Mouse (Mus musculus) embryonic facial prominence, embryonic 15.5 days (tissue): ENCODE measurements around the gene Cdk5rap1. TPM values are rescaled to one million over a fixed set of nuclear protein-coding genes. Genes with fewer than 3 reads are reported as not detected.
"Not testable (repeated sequence)": the region's sequence is repeated elsewhere in the genome, so short reads cannot be mapped to it uniquely, and the experiment has no call there.

Experiments
- ATAC-seq: fragments of 200-750 bp; cut with Nextera tagmentation; 2 replicates; pipeline ENCODE4 v1.8.0; 2017; ENCODE audit warnings: low read depth, moderate TSS enrichment; ENCODE audit not compliant: insufficient number of reproducible peaks, low FRiP score, low TSS enrichment
- H3K27ac ChIP-seq: fragments of 300-500 bp; sonication (generic); replicated peaks from 2 replicates; pipeline ENCODE4 v1.5.1; 2015; ENCODE audit warnings: mild to moderate bottlenecking, inconsistent platforms
- H3K27me3 ChIP-seq: fragments of 300-500 bp; sonication (generic); 2 replicates; pipeline ENCODE4 v1.6.1; 2015; ENCODE audit warnings: inconsistent platforms
- H3K36me3 ChIP-seq: fragments of 300-500 bp; sonication (generic); 2 replicates; pipeline ENCODE4 v1.6.1; 2015; ENCODE audit warnings: mild to moderate bottlenecking, inconsistent platforms
- H3K4me1 ChIP-seq: fragments of 300-500 bp; sonication (generic); 2 replicates; pipeline ENCODE4 v1.6.1; 2015; ENCODE audit warnings: inconsistent platforms
- H3K4me2 ChIP-seq: fragments of 300-500 bp; sonication (generic); replicated peaks from 2 replicates; pipeline ENCODE4 v1.6.1; 2015; ENCODE audit warnings: mild to moderate bottlenecking, inconsistent platforms
- H3K4me3 ChIP-seq: fragments of 300-500 bp; sonication (generic); replicated peaks from 2 replicates; pipeline ENCODE4 v1.5.1; 2015; ENCODE audit warnings: mild to moderate bottlenecking, inconsistent platforms
- H3K9ac ChIP-seq: fragments of 300-500 bp; sonication (generic); 2 replicates; pipeline ENCODE4 v1.6.1; 2015; ENCODE audit warnings: inconsistent platforms
- H3K9me3 ChIP-seq: fragments of 300-500 bp; sonication (generic); replicated peaks from 2 replicates; pipeline ENCODE4 v1.6.1; 2016; ENCODE audit warnings: inconsistent platforms
- WGBS: fragments of 180-500 bp; shearing (Covaris S2); methylation state at CpG from one replicate; pipeline ENCODE4 v1.1.7; 2015; 5-methylcytosine and 5-hydroxymethylcytosine counted together
- polyA plus RNA-seq: library from polyadenylated mRNA; unstranded; fragments of >200 nt; fragmentation: Nextera tagmentation; extraction: Ambion mirVana; gene quantifications from 2 replicates; pipeline ENCODE4 v1.2.1, GENCODE M21; 2015

Gene Cdk5rap1
- polyA plus RNA-seq, 1 experiment from 2014 or later, result 21.1 TPM

DNA sequence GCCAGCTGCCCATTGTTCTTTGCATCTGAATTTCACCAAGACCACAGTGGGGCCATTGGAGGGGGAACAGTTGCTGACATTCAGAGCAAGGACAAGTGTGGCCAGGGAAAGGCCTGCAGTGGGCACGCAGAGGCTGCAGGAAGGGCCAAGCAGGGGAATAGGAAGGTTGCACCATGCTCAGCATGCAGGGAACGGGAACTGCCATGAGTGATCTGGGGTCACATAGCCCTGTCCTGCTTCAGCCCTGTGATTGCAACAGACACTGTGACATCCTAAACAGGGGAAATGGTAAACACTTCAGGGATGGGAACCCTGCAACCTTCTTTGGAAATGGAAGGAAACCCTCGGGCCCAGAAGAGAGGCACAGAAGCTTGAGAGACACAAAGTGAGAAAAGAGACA is 68.2 kb downstream of the Cdk5rap1 start:
- H3K36me3 ChIP-seq, ATAC-seq, H3K4me1 ChIP-seq, H3K4me2 ChIP-seq, H3K27me3 ChIP-seq, H3K4me3 ChIP-seq, H3K9me3 ChIP-seq, H3K27ac ChIP-seq, H3K9ac ChIP-seq: not testable (repeated sequence)
- WGBS, result 70% methylated on average over 1 of the region's 3 CpGs

DNA sequence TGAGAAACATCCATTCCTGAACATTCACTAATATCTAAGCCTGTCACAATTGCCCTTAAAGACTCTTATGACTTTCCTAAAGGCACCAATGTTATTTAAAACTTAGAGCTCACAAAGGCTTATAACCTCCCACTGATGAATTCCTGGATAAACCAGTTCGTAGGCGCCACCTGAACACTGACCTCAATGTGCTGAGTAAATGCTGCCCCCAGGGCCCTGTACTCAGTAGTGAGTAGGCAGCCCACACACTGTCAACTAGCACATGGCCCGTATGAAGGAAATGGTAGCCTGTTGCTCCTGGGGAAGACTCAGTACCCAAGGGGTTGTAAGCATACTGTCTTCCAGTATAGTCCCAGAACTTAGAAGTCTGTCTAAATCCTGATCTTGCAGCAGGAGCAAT is 71.0 kb downstream of the Cdk5rap1 start:
- no peaks in the 10 kb centered on the region for H3K4me1 ChIP-seq
- no peak overlapping the region for H3K27ac ChIP-seq
- no peaks in the 10 kb centered on the region for H3K36me3 ChIP-seq
- no peaks in the 10 kb centered on the region for H3K27me3 ChIP-seq
- no peak overlapping the region for H3K9ac ChIP-seq
- H3K9me3 ChIP-seq, result no peaks in the 10 kb centered on the region
- no peak overlapping the region for H3K4me3 ChIP-seq
- no peak overlapping the region for H3K4me2 ChIP-seq
- WGBS, result 62% methylated on average over 3 of the region's 3 CpGs
- no peak for ATAC-seq

DNA sequence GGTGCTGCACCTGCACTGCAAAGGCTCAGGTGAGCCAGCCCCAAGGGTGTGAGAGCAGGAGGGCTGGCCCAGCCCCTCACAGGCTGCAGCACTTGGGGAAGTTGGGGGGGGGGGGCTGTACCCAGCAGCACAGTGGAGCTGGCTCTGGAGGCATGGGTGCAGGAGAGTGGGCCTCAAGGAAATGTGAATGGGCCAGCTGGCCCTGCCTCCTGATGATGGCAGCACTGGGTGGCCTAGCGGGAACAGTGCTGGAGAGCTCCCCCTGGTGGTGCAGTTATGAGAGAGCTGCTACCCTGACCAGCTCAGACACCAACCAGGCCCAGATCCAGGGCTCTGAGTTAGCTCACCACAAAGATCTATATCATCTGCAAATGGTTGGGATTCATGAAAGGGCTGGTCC is 72.3 kb downstream of the Cdk5rap1 start:
- 0% methylated on average over 1 of the region's 1 CpGs for WGBS
- no peak for ATAC-seq

DNA sequence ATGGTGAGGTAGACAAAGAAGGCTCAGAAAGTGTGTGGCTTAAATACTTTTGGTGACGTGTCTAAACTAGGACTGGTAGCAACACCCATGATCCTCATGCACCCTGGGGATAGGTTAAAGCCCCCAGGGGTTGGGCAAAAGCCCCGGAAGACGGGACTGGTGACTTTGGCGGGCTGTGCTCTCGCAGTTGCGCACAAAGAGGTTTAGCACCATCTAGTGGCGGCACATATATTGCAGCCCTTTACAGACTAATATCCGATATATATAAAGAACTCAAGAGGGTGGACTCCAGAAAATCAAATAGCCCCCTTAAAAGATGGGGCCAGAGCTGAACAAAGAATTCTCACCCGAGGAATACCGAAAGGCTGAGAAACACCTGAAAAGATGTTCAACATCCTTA is 78.1 kb downstream of the Cdk5rap1 start:
- ATAC-seq, H3K36me3 ChIP-seq, H3K27ac ChIP-seq, H3K9me3 ChIP-seq, H3K27me3 ChIP-seq, H3K4me3 ChIP-seq, H3K9ac ChIP-seq, H3K4me2 ChIP-seq, H3K4me1 ChIP-seq: not testable (repeated sequence)
- WGBS, result 2% methylated on average over 10 of the region's 10 CpGs

More for the DNA sequence above, 72.3 kb downstream of the Cdk5rap1 start:
- no peak overlapping the region for H3K4me3 ChIP-seq
- no peaks in the 10 kb centered on the region for H3K9me3 ChIP-seq
- no peak overlapping the region for H3K9ac ChIP-seq
- H3K4me2 ChIP-seq, result no peak overlapping the region
- H3K27ac ChIP-seq, result no peak overlapping the region
- no peaks in the 10 kb centered on the region for H3K36me3 ChIP-seq
- no peaks in the 10 kb centered on the region for H3K27me3 ChIP-seq
- H3K4me1 ChIP-seq, result no peaks in the 10 kb centered on the region

DNA sequence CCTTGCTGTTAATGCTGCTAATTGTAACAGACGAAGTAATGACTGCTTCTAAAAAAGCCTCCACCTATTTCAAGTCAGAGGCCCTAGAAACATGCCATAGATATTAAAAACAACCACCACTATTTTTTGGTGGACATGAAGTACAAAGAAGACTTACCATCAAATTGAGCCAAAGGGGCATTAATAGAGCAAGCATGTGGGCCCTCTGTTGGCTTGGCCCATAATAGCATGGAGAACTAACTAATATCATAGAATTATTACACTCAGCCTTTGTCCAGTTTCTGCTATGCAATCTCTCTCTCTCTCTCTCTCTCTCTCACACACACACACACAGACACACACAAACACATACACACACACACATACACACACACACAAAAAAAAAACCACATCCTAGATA is 80.0 kb downstream of the Cdk5rap1 start:
- Histone ChIP-seq H3K27ac (no peak overlapping the region), H3K27me3 (no peaks in the 10 kb centered on the region), H3K9ac (no peak overlapping the region), H3K4me3 (no peak overlapping the region), H3K9me3 (no peaks in the 10 kb centered on the region), H3K4me1 (no peaks in the 10 kb centered on the region), H3K4me2 (no peak overlapping the region), H3K36me3 (no peaks in the 10 kb centered on the region)
- 73% methylated on average over 1 of the region's 1 CpGs for WGBS
- no peak for ATAC-seq

DNA sequence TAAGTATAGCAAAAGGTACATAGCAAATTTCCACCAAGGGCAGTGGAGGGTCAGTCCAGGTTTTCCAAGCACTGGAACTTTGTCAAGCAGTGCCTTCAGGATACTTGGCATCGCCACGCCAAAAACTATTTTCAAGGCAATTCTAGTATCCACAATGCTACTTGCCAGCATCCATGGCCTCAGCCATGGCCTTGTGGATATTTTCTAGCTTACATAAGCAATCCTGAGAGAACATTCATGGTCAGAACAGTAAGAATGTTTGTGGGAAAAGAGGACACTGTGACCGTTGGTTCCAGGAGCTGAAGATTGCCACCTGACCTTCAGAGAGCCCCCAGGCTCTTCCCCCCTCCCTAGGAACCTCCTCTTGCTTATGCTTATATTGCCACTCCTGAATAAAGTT is 80.9 kb downstream of the Cdk5rap1 start:
- WGBS, result 88% methylated on average over 3 of the region's 3 CpGs

More for the DNA sequence above, 80.9 kb downstream of the Cdk5rap1 start:
- not testable (repeated sequence) for H3K27me3 ChIP-seq, H3K36me3 ChIP-seq, H3K27ac ChIP-seq, H3K4me1 ChIP-seq, H3K4me3 ChIP-seq, H3K9me3 ChIP-seq, H3K9ac ChIP-seq, ATAC-seq, H3K4me2 ChIP-seq

Other genes with a start within 250 kb of the Cdk5rap1 start
- not detected in 2 replicates for gene Bpifa3, start 242.7 kb downstream of the Cdk5rap1 start, polyA plus RNA-seq
- 209 and 581 TPM in 2 replicates for gene Bpifa1, start 230.1 kb downstream of the Cdk5rap1 start, polyA plus RNA-seq
- not detected in 2 replicates for gene Bpifa5, start 210.4 kb downstream of the Cdk5rap1 start, polyA plus RNA-seq
- 0.18 and 0.43 TPM in 2 replicates for gene Bpifb1, start 182.2 kb downstream of the Cdk5rap1 start, polyA plus RNA-seq
- 0.96 and 1.2 TPM in 2 replicates for gene Bpifb5, start 149.3 kb downstream of the Cdk5rap1 start, polyA plus RNA-seq
- not detected in 2 replicates for gene Bpifb9a, start 115.2 kb downstream of the Cdk5rap1 start, polyA plus RNA-seq
- 1.2 TPM in 2 replicates for gene Bpifb9b, start 65.8 kb downstream of the Cdk5rap1 start, polyA plus RNA-seq
- gene Snta1, start 35.1 kb upstream of the Cdk5rap1 start, polyA plus RNA-seq, result 12.1 and 12.8 TPM in 2 replicates
- 40.9 and 43.6 TPM in 2 replicates for gene Cbfa2t2, start 63.5 kb upstream of the Cdk5rap1 start, polyA plus RNA-seq
- 0.83 and 1.3 TPM in 2 replicates for gene 1700003F12Rik, start 174.1 kb upstream of the Cdk5rap1 start, polyA plus RNA-seq
- gene Actl10, start 178.8 kb upstream of the Cdk5rap1 start, polyA plus RNA-seq, result 0.17 and 0.25 TPM in 2 replicates
- gene Necab3, start 185.9 kb upstream of the Cdk5rap1 start, polyA plus RNA-seq, result 3.4 and 4.3 TPM in 2 replicates
- 24.6 and 25.5 TPM in 2 replicates for gene E2f1, start 196.9 kb upstream of the Cdk5rap1 start, polyA plus RNA-seq
- 30.5 and 33.1 TPM in 2 replicates for gene Pxmp4, start 230.7 kb upstream of the Cdk5rap1 start, polyA plus RNA-seq
- gene Zfp341, start 240.3 kb upstream of the Cdk5rap1 start, polyA plus RNA-seq, result 1.6 and 2.0 TPM in 2 replicates
- gene 4930519P11Rik, start 240.4 kb upstream of the Cdk5rap1 start, polyA plus RNA-seq, result 0.49 TPM in 1 of 2 replicates, not detected in the other